Mouse (Mus musculus): Measurements from ENCODE around the gene Ufc1.
"Not testable (repeated sequence)": the region's sequence is repeated elsewhere in the genome, so short reads cannot be mapped to it uniquely, and the experiment has no call there.

The Ufc1 gene

GRCm38 (mm10) chr1:171248386-171249226 lies 46.2 kb downstream of the Ufc1 start:
- no peak for DNase-seq (ENCODE audit: low spot score)

GRCm38 (mm10) chr1:171247916-171248315 lies 46.9 kb downstream of the Ufc1 start:
- no peak for DNase-seq (ENCODE audit: low spot score)

GRCm38 (mm10) chr1:171247453-171247841 lies 47.4 kb downstream of the Ufc1 start:
- DNase-seq (ENCODE audit: low spot score): no peak

- peak; percentile 98 for DNase-seq (ENCODE audit: low spot score)
Measured at GRCm38 (mm10) chr1:171246709-171247452, 47.9 kb downstream of the Ufc1 start.

- DNase-seq (ENCODE audit: low spot score): no peak
Measured at GRCm38 (mm10) chr1:171245353-171245752, 49.5 kb downstream of the Ufc1 start.

- DNase-seq (ENCODE audit: low spot score): not testable (repeated sequence)
Measured at GRCm38 (mm10) chr1:171241952-171242351, 52.9 kb downstream of the Ufc1 start.

GRCm38 (mm10) chr1:171240911-171241310 lies 53.9 kb downstream of the Ufc1 start:
- DNase-seq (ENCODE audit: low spot score): no peak

- peak; percentile 64 for DNase-seq (ENCODE audit: low spot score)
Measured at GRCm38 (mm10) chr1:171239992-171240744, 54.7 kb downstream of the Ufc1 start.

All from urinary bladder, postnatal 14 days (tissue).